Mouse (Mus musculus) heart, adult 9 months (tissue): ENCODE data around the gene 2810006K23Rik.
"Not testable (repeated sequence)": the region's sequence is repeated elsewhere in the genome, so short reads cannot be mapped to it uniquely, and the experiment has no call there.

Experiments
- DNase-seq, 2 experiments: peaks; one replicate each; pipeline ENCODE4 v3.0.0; 2022; ENCODE audit warnings: low spot score in 2 of 2

2810006K23Rik gene

DNA sequence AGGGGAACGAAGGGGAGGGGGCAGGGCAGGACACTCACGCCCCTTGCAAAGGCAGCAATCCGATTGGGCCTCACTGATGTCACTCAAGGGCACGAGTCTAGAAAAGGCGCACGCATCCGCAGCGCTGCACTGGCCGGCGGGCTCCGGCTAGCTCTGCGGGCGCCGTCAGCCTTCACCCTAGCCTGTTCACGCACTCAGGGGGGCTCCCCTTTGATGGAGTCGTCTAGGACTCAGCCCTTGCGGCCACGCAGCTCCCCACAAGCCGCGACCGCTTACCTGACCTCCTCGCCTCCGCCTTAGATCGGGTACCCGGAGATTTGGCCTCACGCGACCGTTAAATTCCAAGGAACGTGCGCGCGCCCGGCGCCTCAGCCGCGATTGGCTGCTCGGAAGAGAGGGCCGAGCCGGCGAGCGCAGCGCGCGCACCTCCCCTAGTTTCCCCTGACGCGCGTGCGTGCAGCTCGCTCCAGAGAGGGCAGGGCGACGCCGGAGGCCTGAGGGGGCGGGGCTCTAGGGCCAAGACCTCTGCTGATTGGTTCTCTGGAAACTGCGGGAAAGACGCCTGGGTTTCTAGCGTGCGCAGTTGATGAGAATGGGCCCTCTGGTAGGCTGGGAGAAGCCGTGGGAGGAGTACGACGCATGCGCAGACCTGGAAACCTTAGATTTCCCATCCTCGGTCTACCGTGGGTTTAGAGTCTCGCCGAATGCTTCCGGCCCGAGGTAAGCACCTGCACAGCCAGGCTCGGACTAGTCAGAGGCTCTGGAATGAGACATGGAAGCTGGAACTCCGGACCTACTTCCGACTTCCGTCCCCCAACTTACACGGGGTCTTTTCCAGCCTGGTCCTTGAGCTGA, at the start of gene 2810006K23Rik, which contains the start of gene Mphosph9:
Gene 2810006K23Rik (plus strand): TSS at position 580 of the 855 bp plus-strand sequence.
Gene Mphosph9 (minus strand): TSS at position 463 of the 855 bp plus-strand sequence.
- DNase-seq: peak; percentile 99

DNA sequence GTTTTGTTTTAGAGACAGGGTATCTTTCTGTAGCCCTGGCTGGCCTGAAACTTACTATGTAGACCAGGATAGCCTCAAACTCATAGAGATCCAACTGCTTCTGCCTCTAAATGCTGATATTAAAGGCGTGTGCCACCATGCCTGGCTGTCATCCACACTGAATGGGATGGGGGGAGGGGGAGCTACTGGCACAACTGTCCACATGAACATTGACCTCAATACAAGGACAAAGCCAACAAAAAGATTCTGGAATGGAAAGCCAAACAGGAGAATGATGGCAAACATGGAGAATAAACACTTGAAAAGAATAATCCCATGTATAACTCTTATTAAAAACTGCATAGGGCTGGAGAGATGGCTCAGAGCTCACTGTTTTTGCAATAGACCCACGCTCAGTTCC, 45.0 kb upstream of the 2810006K23Rik start:
- DNase-seq: no peak

DNA sequence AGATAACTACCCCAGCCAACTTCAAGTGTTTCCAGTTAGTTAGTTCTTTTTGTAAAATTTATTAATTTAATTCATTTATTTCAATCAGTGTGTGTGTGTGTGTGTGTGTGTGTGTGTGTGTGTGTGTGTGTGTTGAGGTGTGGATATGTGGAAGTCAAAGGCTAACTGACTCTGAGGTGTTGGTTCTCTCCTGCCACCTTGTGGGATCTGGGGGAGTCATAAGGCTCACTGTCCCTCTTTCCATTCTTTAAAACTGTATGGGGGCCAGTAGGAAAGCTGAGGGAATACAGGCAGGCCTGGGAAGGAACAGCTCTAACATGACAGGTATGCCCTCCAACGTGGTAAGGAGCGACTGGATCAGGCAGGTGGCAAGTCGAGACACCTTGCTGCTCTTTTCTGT, 43.6 kb upstream of the 2810006K23Rik start:
- DNase-seq: peak in 1 of 2 experiments; percentile 7

DNA sequence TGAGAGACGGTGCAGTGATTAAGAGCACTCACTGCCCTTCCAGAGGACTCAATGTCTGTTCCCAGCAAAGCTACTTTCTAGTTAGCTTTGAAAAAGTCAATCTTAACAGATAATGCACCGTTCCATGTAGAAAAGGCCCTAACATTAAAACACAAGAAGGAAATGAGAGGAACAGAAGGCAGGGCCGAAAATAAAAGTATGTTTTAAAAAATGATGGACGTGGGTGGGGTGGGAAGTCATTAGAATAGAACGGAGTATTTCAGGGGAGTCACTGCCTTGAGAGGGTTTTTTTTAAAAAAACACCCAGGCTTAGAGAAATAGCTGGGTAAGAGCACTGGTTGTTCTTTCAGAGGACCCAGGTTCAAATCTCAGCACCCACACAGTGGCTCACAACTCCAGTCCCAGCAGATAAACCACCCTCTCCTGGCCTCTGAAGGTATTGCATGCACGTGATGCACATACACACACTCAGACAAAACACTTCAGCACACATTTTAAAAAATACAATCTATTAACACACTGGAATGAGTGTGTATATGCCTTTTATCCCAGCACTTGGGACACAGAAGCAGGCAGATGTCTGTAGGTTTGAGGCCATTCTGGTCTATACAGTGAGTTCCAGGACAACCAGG, 40.2 kb upstream of the 2810006K23Rik start:
- no peak for DNase-seq

DNA sequence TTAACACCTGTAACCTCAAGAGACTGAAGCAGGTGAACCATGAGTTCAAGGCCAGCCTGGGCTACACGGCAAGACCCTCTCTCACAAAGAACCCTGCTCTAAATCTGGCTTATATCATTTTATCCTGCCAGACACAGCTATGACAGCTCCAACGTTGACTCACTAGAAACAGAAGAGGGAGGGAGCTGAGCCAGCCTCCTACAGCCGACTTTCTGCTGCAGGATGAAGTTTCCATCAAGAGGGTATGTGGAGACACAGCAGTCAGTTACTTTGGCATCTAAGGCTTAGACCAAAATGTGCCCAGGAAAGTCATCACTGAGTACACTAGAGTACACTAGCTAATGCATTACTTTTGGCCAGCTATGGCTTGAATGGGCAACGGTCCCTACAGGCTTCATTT, 37.7 kb upstream of the 2810006K23Rik start:
- no peak for DNase-seq

DNA sequence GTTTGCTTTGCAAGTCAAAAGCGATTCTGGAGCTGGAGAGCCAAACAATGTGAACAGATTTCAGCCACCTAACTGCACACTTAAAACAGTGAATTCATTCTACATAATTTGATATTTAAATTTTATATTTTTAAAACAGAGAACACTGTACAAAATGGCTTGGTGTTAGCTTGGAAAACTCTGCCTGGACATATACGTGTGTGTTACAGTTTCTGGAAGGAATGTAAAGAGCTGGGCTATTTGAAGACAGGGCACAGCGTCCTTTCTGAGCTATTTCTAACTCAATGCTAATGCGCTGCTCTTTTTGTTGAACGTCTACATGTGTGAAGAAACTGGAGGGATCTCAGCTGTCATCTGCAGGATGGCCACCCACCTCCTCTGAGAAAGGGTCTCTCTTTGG, 33.9 kb upstream of the 2810006K23Rik start:
- DNase-seq: no peak

DNA sequence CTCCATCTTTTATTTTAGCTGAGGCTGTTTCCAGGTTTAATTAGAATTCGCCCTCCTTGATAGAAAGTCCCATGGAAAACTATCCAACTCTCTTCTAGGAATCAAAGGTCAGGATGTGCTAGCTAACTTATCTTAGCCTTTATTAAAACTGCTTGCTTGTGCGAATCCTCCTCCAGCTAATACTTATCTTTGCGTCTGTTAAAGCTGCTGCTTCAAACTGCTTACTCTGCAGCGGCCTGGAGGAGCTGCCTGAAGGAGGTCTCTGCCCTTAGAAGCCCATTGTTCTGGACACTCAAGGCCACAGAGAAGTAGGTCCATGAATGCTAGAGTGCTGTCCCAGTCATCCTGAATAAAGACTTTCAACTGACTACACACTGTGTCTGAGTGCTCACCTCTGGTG, 31.4 kb upstream of the 2810006K23Rik start:
- no peak for DNase-seq

DNA sequence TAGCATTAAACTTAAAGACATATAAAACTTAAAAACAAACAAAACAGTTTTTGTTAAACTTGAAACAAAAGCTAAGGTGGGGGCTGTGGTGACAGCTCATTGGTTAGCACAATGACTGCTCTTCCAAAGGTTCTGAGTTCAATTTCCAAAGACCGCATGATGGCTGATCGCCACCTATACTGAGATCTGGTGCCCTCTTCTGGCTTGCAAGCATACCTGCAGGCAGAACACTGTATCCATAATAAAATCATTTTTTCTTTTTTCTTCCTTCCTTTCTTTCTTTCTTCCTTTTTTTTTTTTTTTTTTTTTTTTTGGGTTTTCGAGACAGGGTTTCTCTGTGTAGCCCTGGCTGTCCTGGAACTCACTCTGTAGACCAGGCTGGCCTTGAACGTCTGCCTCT, 28.6 kb upstream of the 2810006K23Rik start:
- DNase-seq: not testable (repeated sequence)

DNA sequence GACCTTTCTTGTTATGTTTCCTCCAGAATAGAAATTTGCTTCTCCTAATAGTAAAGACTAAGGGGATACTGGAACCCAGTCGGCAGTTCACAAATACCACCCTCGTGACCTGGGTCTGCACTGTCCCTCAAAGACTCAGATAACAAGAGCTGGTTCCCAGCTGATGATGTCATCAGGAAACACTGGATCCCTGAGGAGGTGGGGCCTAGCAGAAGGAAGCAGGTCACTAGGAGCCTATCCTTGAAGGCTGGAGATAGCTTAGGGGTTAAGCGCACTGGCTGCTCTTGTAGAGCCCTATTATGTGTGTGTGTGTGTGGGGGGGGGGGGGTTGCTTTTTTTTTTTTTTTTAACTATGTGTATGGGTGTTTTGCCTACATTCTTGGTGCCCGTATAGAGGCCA, 27.8 kb upstream of the 2810006K23Rik start:
- no peak for DNase-seq

DNA sequence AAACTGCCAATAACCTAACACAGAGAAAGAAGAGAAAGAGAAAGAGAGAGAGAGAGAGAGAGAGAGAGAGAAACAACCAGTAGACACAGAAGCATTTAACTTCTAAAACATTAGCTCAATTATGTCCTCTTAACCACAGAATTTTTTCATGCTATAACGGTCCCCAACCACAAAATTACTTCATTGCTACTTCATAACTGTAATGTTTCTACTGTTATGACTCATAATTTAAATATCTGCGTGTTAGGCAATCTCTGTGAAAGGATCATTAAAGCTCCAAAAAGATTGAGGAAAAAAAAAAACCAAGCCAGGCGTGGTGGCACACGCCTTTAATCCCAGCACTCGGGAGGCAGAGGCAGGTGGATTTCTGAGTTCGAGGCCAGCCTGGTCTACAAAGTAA, 25.0 kb upstream of the 2810006K23Rik start:
- DNase-seq: not testable (repeated sequence)

DNA sequence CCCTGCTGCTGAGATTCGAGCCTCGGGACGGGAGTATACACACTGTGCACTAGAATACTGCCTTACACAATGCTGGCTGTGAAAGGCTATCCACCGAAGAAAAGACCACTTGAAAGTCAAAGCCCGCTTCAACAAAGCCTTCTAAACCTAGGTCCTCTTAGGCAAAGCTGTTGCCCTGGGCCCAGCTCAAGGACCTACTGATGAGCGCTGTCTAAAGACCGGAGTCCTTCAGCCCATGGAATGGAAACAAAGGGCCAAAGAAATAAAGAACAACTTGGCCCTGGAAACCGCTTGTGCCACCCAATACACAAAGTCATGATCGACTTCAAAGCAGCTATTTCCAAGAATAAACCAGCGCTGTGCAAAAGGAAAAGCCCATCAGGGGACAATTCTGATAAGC, 18.7 kb upstream of the 2810006K23Rik start:
- DNase-seq: no peak

DNA sequence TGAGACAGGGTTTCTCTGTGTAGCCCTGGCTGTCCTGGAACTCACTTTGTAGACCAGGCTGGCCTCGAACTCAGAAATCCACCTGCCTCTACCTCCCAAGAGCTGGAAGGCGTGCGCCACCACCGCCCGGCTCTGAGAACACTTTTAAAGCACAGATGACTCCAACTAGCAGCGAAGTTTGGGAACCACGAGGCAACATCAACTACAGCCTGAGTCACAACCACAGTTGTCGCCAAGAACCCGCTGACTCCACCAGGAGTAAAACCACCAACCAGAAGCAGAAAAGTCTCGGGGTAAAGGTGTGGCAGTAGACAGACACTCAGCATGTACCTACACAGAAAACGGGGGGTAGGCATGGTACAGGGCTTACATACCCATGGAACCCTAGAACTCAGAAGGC, 17.8 kb upstream of the 2810006K23Rik start:
- no peak for DNase-seq

DNA sequence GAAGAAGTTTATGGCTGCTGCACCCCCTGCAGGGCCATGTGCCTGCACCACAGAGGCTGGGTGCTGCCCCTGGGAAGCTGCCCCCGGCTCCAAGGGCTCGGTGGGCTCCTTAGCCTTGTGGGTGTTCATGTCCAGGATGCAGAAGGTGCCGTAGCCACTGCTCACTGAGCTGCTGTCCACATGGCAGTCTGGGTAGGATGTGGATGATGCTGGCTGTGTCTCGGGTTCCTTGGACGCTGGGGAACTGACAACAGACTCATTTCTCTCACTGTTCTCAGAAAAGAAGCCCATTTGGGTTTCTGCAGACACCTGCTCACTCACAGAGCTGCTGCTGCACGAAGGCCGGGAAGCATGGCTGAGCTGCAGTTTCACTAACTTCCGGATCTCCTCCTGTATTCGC, 12.4 kb upstream of the 2810006K23Rik start:
- no peak for DNase-seq

DNA sequence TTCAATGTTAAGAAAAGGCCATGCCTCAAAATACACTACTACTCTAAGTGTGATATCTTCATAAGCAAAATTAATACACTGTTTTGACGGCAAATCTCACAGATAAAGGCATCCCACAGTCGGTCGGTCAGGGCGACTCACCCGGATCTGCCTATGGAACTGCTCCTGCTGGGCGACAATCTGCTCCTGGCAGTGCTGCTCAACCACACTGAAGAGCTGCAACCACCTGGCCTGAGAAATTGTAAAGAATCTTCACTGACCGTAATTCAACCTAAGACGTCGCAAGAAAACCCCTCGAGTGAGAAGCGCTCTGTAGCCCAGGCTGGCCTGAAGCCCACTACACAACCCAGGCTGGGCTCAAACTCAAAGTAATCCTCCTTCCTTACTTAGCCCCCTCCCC, 11.9 kb upstream of the 2810006K23Rik start:
- no peak for DNase-seq

DNA sequence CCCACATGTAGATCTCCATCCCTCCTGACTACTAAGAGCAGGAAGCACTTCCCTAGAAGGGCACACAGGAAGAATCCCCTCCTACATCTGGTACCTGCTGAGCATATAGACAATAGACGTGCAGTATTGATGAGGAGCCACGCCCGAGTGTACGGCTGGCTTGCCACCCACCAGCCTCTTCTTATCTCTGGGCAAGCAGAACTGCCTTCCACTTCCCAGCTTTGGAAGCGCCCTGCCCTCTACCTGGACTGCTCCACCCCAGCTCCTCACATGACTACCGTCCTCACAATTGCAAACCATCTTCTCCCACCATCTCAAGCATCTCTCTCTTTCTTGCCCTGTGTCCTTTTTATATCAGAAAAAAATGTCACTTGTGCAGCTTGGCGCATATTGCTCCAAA, 10.2 kb upstream of the 2810006K23Rik start:
- DNase-seq: no peak

DNA sequence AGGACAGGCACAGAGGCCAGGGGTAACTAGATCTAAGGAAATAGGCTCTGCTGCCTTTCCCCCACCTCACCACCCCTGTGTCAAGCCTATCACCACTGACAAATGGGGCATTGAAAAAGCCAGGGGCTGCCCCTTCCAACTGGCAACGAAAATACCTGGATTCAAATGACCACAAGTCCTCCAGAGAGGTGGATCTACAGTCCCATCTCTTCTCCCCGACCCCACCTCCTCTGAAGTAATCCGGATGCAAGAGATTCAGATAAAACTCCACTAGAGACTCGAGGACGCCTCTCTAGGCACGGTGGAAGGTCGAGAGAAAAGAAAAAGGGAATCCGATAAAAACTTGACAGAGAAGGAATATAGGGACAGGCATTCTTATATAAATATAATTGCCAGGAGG, 1.1 kb upstream of the 2810006K23Rik start:
- peak in 1 of 2 experiments; percentile 17 for DNase-seq

DNA sequence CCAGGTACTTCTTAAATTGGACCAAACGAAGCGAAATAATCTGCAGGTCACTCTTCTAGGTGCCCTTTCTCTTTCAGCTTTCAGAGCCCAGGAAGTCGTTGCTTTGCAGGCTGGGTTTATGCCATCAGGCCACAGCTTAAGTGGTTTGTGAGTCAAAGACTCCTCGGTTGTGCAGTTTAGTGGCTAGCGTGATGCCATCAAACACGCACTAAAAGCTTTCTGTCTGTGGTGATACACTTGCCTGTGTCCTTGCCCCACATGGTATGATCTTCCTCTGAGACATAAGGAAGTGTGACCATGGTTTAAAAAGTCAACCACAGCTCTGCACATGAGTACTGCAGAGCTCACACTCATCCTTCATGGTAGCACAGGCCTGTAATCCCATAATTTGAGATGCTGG, 2.2 kb downstream of the 2810006K23Rik start:
- DNase-seq: no peak

DNA sequence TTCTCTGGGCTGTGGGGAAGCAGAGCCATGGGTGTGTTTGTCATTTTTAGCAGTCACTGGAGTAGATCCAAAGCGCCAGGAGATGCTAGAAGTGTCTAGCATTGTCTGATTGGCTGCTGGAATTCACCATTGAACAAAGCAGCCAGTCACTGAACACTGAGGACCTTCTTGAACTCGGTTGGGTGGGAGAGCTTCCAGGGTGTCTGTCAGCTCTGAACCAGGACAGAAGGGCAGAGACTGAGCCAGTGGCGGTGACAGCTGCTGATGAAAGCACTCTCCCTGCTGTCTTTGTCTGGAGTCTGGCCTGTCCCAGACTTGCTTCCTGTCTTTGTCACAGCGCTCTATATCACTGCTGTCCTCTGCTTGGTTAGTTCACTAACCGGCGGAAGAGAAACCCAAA, 6.5 kb downstream of the 2810006K23Rik start:
- DNase-seq: peak; percentile 66 to 77

DNA sequence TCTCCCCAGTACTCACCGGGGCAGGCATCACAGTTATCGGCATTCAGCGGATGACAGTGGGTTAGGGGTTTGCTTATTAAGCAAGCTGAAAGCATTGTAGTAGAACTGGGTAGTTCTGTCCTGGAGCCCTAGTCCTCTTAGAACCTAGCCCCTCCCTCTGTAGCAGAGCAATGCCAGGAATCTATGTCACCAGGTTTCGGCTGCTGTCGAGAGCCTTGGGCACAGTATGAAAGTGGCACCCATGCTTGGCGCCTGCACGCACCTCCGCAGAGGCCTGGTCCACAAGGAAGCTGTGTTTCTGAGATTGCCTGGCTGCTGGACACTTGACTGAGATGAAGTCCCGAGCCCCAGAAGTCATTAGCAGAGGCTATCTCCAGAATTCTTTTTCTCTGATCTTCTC, 9.2 kb downstream of the 2810006K23Rik start:
- DNase-seq: no peak

DNA sequence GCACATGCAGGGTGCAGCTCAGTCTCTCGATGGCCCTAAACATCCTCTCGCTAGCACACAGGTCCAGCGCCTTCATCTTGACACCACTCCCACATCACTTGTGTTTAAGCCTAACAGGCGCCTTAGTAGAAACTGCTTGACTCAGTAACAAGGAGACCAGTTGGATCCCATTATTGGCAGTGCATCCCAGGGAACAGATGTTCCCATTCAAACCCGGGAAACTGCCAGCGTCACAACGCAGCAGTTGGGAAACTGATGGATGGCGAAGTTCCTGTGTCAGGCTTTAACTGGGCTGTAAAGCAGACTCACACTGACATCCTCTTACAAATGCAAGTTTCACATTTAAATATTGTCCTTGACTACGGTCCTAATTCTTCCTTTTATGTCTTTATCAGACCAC, 10.0 kb downstream of the 2810006K23Rik start:
- peak in 1 of 2 experiments; percentile 43 for DNase-seq

DNA sequence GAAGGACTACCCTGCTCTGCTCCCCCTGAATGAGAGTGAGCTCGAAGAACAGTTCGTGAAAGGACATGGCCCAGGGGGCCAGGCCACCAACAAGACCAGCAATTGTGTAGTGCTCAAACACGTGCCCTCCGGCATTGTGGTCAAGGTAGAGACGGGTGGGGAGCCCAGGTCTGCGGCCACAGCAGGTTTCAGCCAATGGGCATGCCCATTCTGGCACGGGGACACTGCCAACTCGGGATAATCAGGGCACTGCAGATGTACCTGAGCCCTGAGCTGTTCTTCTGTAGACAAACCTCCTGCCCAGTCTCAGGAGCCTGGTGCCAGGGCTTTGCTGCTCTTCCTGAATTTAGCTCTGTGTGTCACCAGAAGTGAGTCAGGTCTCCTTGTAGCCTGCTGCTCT, 10.9 kb downstream of the 2810006K23Rik start:
- DNase-seq: no peak

DNA sequence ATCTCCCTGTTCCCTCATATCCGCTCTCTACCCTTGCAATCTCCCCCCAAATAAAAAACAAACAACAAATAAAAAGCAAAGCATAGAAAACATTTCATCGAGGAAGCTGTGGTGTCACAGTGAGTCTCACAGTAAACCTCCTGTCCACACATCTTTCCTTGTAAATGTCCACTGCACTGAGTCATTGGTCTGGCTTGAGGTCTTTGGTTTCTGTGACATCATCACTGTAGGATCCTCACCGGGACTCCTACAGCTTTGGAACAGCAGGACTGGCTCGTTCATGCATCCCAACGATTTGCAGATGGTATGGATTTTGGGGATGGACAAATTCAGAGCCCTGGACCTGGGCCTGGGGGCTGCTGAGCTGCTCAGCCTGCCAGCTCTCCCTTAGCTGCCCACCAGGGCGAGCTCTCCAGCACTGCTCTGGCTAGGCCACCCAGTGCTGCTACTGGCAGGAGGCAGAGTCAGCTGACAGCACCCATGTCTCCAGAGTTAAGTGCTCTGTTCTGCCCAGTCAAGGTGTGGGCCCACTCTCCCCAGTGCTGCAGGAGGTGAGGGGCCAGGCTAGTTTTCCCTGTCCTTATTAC, 14.0 kb downstream of the 2810006K23Rik start:
- not testable (repeated sequence) for DNase-seq

DNA sequence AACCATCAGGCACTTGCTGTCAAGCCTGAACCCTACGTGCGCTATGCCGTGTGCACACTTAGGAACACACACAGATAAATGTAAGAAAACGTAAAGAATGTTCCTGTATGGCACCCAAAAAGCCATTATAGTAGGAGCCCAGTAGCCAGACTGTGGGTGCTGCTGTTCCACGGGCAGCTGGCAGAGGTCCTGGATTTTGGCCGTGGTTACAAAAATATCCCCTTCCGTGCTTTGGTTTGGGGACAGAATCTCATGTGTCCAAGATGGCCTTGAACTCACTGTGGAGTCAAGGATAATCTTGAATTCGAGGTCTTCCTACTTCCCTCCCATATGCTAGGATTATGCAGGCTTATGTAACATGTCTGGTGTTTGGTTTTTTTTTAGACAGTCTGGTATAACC, 15.0 kb downstream of the 2810006K23Rik start:
- no peak for DNase-seq
